Comparison of ENCODE assay signal across 14 mouse cellular contexts in the genomic region with DNA sequence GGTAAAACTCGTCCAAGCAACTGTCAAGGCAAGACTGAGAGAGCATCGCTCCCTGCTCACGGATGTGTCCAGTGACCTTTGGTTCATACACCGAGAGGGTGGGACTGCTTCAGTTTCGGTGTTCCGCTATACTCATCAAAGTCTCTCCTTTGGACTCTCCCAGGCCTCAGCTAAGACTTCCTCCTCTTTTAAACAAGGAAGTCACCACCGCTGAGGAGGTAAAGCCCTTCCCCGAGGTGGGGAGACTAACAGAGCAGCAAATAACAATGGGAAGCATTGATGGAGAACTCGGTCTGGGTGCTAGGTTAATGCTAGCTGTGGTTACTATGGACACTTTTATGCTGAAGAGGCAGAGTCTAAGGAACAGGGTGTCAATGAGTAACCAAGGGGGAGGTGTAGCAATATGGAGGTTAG.
DNase-seq lines count a peak whose midpoint lies in the region; ATAC-seq and TF ChIP-seq lines count a peak whose summit lies in the region.
"Had no signal": no experiment of that assay in that cellular context is flagged by ENCODE, and none has a peak within 500 bp of the region (broad histone marks: within the 10 kb centered on the region; RNA-seq: fewer than 3 reads in every experiment).

No protein-coding gene starts in this region.

- H3K4me2 ChIP-seq in lung, postnatal 0 days (replicated peaks; ENCODE audit: low read depth, low read length): no peak overlapping the region
- peak overlapping the region; percentile 30; the same call in 1 of the 2 replicates for H3K4me2 ChIP-seq in intestine, embryonic 16.5 days (ENCODE audit: low read depth, low read length)
- H3K4me2 ChIP-seq: heart, embryonic 12.5 days; hindbrain, embryonic 13.5 days; liver, embryonic 12.5 days; midbrain, embryonic 15.5 days; neural tube, embryonic 15.5 days had no signal

- H3K27ac ChIP-seq in lung, postnatal 0 days (ENCODE audit: low read length): no peak overlapping the region
- peak overlapping the region; percentile 79 for H3K27ac ChIP-seq in intestine, embryonic 16.5 days (ENCODE audit: low read length)
- H3K27ac ChIP-seq: hindbrain, embryonic 13.5 days; liver, embryonic 12.5 days; midbrain, embryonic 15.5 days; neural tube, embryonic 15.5 days had no signal

- no peak overlapping the region for H3K9ac ChIP-seq in lung, postnatal 0 days (replicated peaks; ENCODE audit: low read depth)
- peak overlapping the region; percentile 58 for H3K9ac ChIP-seq in intestine, embryonic 16.5 days (ENCODE audit: low read depth, low read length)
- H3K9ac ChIP-seq: heart, embryonic 12.5 days; hindbrain, embryonic 13.5 days; liver, embryonic 12.5 days; midbrain, embryonic 15.5 days; neural tube, embryonic 15.5 days had no signal

- no peak for TF ChIP-seq CTCF in lung, postnatal 0 days (IDR thresholded peaks at IDR 0.05)

- no peaks in the 10 kb centered on the region for H3K9me3 ChIP-seq in lung, postnatal 0 days (ENCODE audit: low read length)
- H3K9me3 ChIP-seq in intestine, embryonic 16.5 days (ENCODE audit: control insufficient read depth, low read length): no peaks in the 10 kb centered on the region
- H3K9me3 ChIP-seq: hindbrain, embryonic 13.5 days; midbrain, embryonic 15.5 days; neural tube, embryonic 15.5 days had no signal

- H3K4me1 ChIP-seq in lung, postnatal 0 days (ENCODE audit: insufficient read depth, low read depth, low read length): no peaks in the 10 kb centered on the region; the same call in 1 of the 2 replicates
- H3K4me1 ChIP-seq in intestine, embryonic 16.5 days (ENCODE audit: control insufficient read depth, insufficient read depth, low read length): peaks cover 9% of the 10 kb centered on the region
- H3K4me1 ChIP-seq: liver, embryonic 12.5 days; midbrain, embryonic 15.5 days; neural tube, embryonic 15.5 days had no signal

- H3K27me3 ChIP-seq in lung, postnatal 0 days (replicated peaks; ENCODE audit: insufficient read depth, low read length): no peaks in the 10 kb centered on the region
- no peaks in the 10 kb centered on the region for H3K27me3 ChIP-seq in intestine, embryonic 16.5 days (replicated peaks; ENCODE audit: control insufficient read depth, insufficient read depth, low read length)
- H3K27me3 ChIP-seq: heart, embryonic 12.5 days; hindbrain, embryonic 13.5 days; liver, embryonic 12.5 days; midbrain, embryonic 15.5 days; neural tube, embryonic 15.5 days; Patski had no signal

- peak; percentile 44 for DNase-seq in lung, postnatal 0 days (ENCODE audit: low spot score)
- DNase-seq in lung, postnatal 4 days: no peak
- DNase-seq in kidney, postnatal 25 days: peak; percentile 66 to 82
- peak; percentile 85 for DNase-seq in yolk sac, embryonic 10.5 days (ENCODE audit: low spot score)
- DNase-seq in adrenal gland, adult 2 months: no peak
- DNase-seq in frontal cortex, adult 2 months (ENCODE audit: extremely low spot score in 1 of 2, low spot score in 1 of 2): no peak

- WGBS in lung, postnatal 0 days: 43% methylated on average over 9 of the region's 9 CpGs
- 50% methylated on average over 9 of the region's 9 CpGs for WGBS in intestine, embryonic 16.5 days

- TF ChIP-seq EP300 in lung, postnatal 0 days (IDR thresholded peaks at IDR 0.05): no peak

- no peak overlapping the region for H3K4me3 ChIP-seq in lung, postnatal 0 days (ENCODE audit: low read depth, low read length)
- H3K4me3 ChIP-seq in intestine, embryonic 16.5 days (ENCODE audit: low read length): peak overlapping the region; percentile 40
- H3K4me3 ChIP-seq: heart, embryonic 12.5 days; hindbrain, embryonic 13.5 days; liver, embryonic 12.5 days; midbrain, embryonic 15.5 days; neural tube, embryonic 15.5 days had no signal

- H3K36me3 ChIP-seq in lung, postnatal 0 days (ENCODE audit: insufficient read depth, low read length): no peaks in the 10 kb centered on the region
- H3K36me3 ChIP-seq in intestine, embryonic 16.5 days (ENCODE audit: control insufficient read depth, insufficient read depth, low read length): 0 out of 2 replicates have a peak, but pooled peaks cover 2% of the 10 kb centered on the region
- H3K36me3 ChIP-seq: heart, embryonic 12.5 days; hindbrain, embryonic 13.5 days; liver, embryonic 12.5 days; midbrain, embryonic 15.5 days; neural tube, embryonic 15.5 days had no signal

- ATAC-seq in lung, postnatal 0 days: peak; percentile 54
- peak; percentile 93 for ATAC-seq in intestine, embryonic 16.5 days
- ATAC-seq: CD4-positive, CD25-positive, alpha-beta regulatory T cell, adult 4 months; liver, embryonic 12.5 days; midbrain, embryonic 15.5 days; Patski had no signal

Comparison
In these comparisons a context has a peak if more than half of its experiments do, and no peak if none do; other contexts are left out.
1. DNase-seq: peak in lung, postnatal 0 days (single experiment), kidney, postnatal 25 days (2 of 2) and yolk sac, embryonic 10.5 days (single experiment); none in lung, postnatal 4 days (0 of 2), adrenal gland, adult 2 months (single experiment) and frontal cortex, adult 2 months (0 of 2).